Mouse (Mus musculus) C2C12 (cell line): ENCODE data around the gene Tspan5. TPM values are rescaled to one million over a fixed set of nuclear protein-coding genes. Genes with fewer than 3 reads are reported as not detected.

Source experiments
- H3K27me3 ChIP-seq: one replicate; pipeline ENCODE4 v1.6.1; 2011; ENCODE audit not compliant: control insufficient read depth, insufficient read depth, insufficient read length
- H3K36me3 ChIP-seq: one replicate; pipeline ENCODE4 v1.6.1; 2011; ENCODE audit not compliant: control insufficient read depth, insufficient read depth
- H3K4me3 ChIP-seq: one replicate; pipeline ENCODE4 v1.5.1; 2011; ENCODE audit warnings: mild to moderate bottlenecking, control low read depth; ENCODE audit not compliant: poor library complexity, insufficient read depth, severe bottlenecking
- H3K79me2 ChIP-seq: one replicate; pipeline ENCODE4 v1.6.1; 2011; ENCODE audit not compliant: control insufficient read depth, insufficient read depth
- H3K79me3 ChIP-seq: one replicate; pipeline ENCODE4 v1.6.1; 2011; ENCODE audit warnings: low read depth, control low read depth
- H3ac ChIP-seq: one replicate; pipeline ENCODE3; 2011; ENCODE audit warnings: low read depth; ENCODE audit not compliant: control insufficient read depth, insufficient read length
- CEBPB ChIP-seq: IDR thresholded peaks from one replicate; pipeline ENCODE4 v1.6.1; 2011; ENCODE audit warnings: low read depth, mild to moderate bottlenecking, control low read depth, moderate library complexity
- CTCF ChIP-seq: IDR thresholded peaks from one replicate; pipeline ENCODE4 v1.5.1; 2011; ENCODE audit not compliant: control insufficient read depth, insufficient read depth, insufficient read length
- FOSL1 ChIP-seq: IDR thresholded peaks from one replicate; pipeline ENCODE4 v1.8.0; 2011; ENCODE audit warnings: mild to moderate bottlenecking, low read length; ENCODE audit not compliant: poor library complexity, insufficient read depth, severe bottlenecking
- MAX ChIP-seq: IDR thresholded peaks from one replicate; pipeline ENCODE4 v1.6.1; 2011; ENCODE audit warnings: mild to moderate bottlenecking, control low read depth
- MYOD1 ChIP-seq: IDR thresholded peaks from one replicate; pipeline ENCODE4 v1.6.1; 2011; ENCODE audit warnings: low read depth; ENCODE audit not compliant: control insufficient read depth, insufficient read length
- MYOG ChIP-seq: IDR thresholded peaks from one replicate; pipeline ENCODE4 v1.6.1; 2011; ENCODE audit not compliant: control insufficient read depth, insufficient read length; ENCODE audit errors: extremely low read depth
- USF1 ChIP-seq: IDR thresholded peaks from one replicate; pipeline ENCODE4 v1.6.1; 2011; ENCODE audit warnings: low read depth, mild to moderate bottlenecking, control low read depth, moderate library complexity
- polyA plus RNA-seq: library from polyadenylated mRNA; unstranded; fragments of >200 nt; fragmentation: generic; extraction: Trizol; gene quantifications from one replicate; pipeline ENCODE4 v1.2.1, GENCODE M21; 2012; ENCODE audit warnings: missing spikeins

Tspan5 gene
- polyA plus RNA-seq, 1 experiment = 35.7 TPM

- H3K79me2 ChIP-seq = no peaks in the 10 kb centered on the region
- TF ChIP-seq FOSL1 = no peak
- no peak for TF ChIP-seq MYOG
- TF ChIP-seq CEBPB = no peak
- TF ChIP-seq MYOD1 = no peak
- TF ChIP-seq CTCF = no peak
- TF ChIP-seq MAX = no peak
- TF ChIP-seq USF1 = no peak
These were observed 151.5 kb downstream of the Tspan5 start for GRCm38 (mm10) chr3:138893520-138893919.

GRCm38 (mm10) chr3:138897500-138897899 lies 155.5 kb downstream of the Tspan5 start:
- no peak for TF ChIP-seq CEBPB
- no peaks in the 10 kb centered on the region for H3K79me2 ChIP-seq
- H3ac ChIP-seq = no peak overlapping the region
- no peaks in the 10 kb centered on the region for H3K79me3 ChIP-seq
- no peak overlapping the region for H3K4me3 ChIP-seq
- no peaks in the 10 kb centered on the region for H3K27me3 ChIP-seq
- H3K36me3 ChIP-seq = peaks cover 27% of the 10 kb centered on the region

More at GRCm38 (mm10) chr3:138893520-138893919, 151.5 kb downstream of the Tspan5 start:
- peaks cover 9% of the 10 kb centered on the region for H3K36me3 ChIP-seq
- no peak overlapping the region for H3ac ChIP-seq
- no peaks in the 10 kb centered on the region for H3K79me3 ChIP-seq
- no peaks in the 10 kb centered on the region for H3K27me3 ChIP-seq
- H3K4me3 ChIP-seq = no peak overlapping the region

GRCm38 (mm10) chr3:138898055-138898454 lies 156.1 kb downstream of the Tspan5 start:
- Histone ChIP-seq H3K4me3 (no peak overlapping the region), H3K79me2 (no peaks in the 10 kb centered on the region), H3ac (no peak overlapping the region), H3K79me3 (no peaks in the 10 kb centered on the region), H3K27me3 (no peaks in the 10 kb centered on the region), H3K36me3 (peaks cover 27% of the 10 kb centered on the region)
- TF ChIP-seq CTCF (no peak), MYOD1 (no peak), CEBPB (no peak), MYOG (no peak), USF1 (no peak), FOSL1 (no peak), MAX (no peak)

- no peak overlapping the region for H3ac ChIP-seq
- H3K79me3 ChIP-seq = no peaks in the 10 kb centered on the region
- H3K4me3 ChIP-seq = no peak overlapping the region
- no peaks in the 10 kb centered on the region for H3K79me2 ChIP-seq
- H3K36me3 ChIP-seq = peaks cover 27% of the 10 kb centered on the region
- TF ChIP-seq MAX (no peak), CEBPB (no peak), FOSL1 (no peak), USF1 (no peak), MYOG (no peak), MYOD1 (no peak), CTCF (no peak)
- H3K27me3 ChIP-seq = no peaks in the 10 kb centered on the region
These were observed 158.7 kb downstream of the Tspan5 start for GRCm38 (mm10) chr3:138900571-138901141.

GRCm38 (mm10) chr3:138905678-138906077 lies 163.7 kb downstream of the Tspan5 start:
- H3K4me3 ChIP-seq = no peak overlapping the region
- no peaks in the 10 kb centered on the region for H3K79me2 ChIP-seq
- H3K79me3 ChIP-seq = no peaks in the 10 kb centered on the region
- H3K36me3 ChIP-seq = peaks cover 11% of the 10 kb centered on the region
- H3K27me3 ChIP-seq = no peaks in the 10 kb centered on the region
- no peak overlapping the region for H3ac ChIP-seq
- TF ChIP-seq MYOG (no peak), MYOD1 (no peak), CTCF (no peak), FOSL1 (no peak), USF1 (no peak), MAX (no peak), CEBPB (no peak)

- TF ChIP-seq MAX (no peak), CTCF (peak; percentile 72)
- no peaks in the 10 kb centered on the region for H3K27me3 ChIP-seq
- H3K79me2 ChIP-seq = no peaks in the 10 kb centered on the region
- no peaks in the 10 kb centered on the region for H3K79me3 ChIP-seq
- peaks cover 5% of the 10 kb centered on the region for H3K36me3 ChIP-seq
- H3ac ChIP-seq = no peak overlapping the region
- no peak overlapping the region for H3K4me3 ChIP-seq
These were observed 164.3 kb downstream of the Tspan5 start for GRCm38 (mm10) chr3:138906112-138906880.
